Mouse (Mus musculus): ENCODE data around the gene Hist1h2ah.

- TF ChIP-seq CTCF (IDR thresholded peaks at IDR 0.05; ENCODE audit: low read depth, low read length) (no peak), POLR2A (IDR thresholded peaks at IDR 0.05; ENCODE audit: extremely low read depth, insufficient read depth, low read length) (no peak)
These were observed 4.0 kb upstream of the Hist1h2ah start for GRCm38 (mm10) chr13:22039364-22039763.
